Mouse (Mus musculus) forebrain, embryonic 14.5 days (tissue): ENCODE measurements at regions not wholly inside any gene's neighbourhood (a gene's known extent, or its start where the extent isn't known, plus 50 kb on each side); places are given as distances from the start of the nearest gene placed in this dataset.
A peak's percentile ranks its signal among the peaks of the same experiment; 100 is the strongest.

ENCODE experiments used
- ATAC-seq: fragments of 200-750 bp; cut with Nextera tagmentation; 2 replicates; pipeline ENCODE4 v1.8.0; 2017; ENCODE audit warnings: mild to moderate bottlenecking, moderate library complexity
- DNase-seq: peaks from one replicate; pipeline ENCODE4 v3.0.0-alpha.2; 2015; ENCODE audit warnings: low spot score
- H3K27ac ChIP-seq: fragments of 300-500 bp; sonication (generic); 2 replicates; pipeline ENCODE4 v1.5.1; 2014; ENCODE audit warnings: low read depth, mild to moderate bottlenecking, control low read depth, low read length, moderate library complexity
- H3K27me3 ChIP-seq: fragments of 300-500 bp; sonication (generic); replicated peaks from 2 replicates; pipeline ENCODE4 v1.6.1; 2014; ENCODE audit warnings: low read length, control low read depth, mixed read lengths; ENCODE audit not compliant: control insufficient read depth, insufficient read depth
- H3K36me3 ChIP-seq: fragments of 300-500 bp; sonication (generic); 2 replicates; pipeline ENCODE4 v1.6.1; 2014; ENCODE audit warnings: low read length, control low read depth; ENCODE audit not compliant: control insufficient read depth, insufficient read depth
- H3K4me1 ChIP-seq: fragments of 300-500 bp; sonication (generic); 2 replicates; pipeline ENCODE4 v1.6.1; 2014; ENCODE audit warnings: antibody characterized with exemption, low read length, control low read depth; ENCODE audit not compliant: control insufficient read depth, insufficient read depth
- H3K4me2 ChIP-seq: fragments of 300-500 bp; sonication (generic); 2 replicates; pipeline ENCODE4 v1.6.1; 2014; ENCODE audit warnings: mild to moderate bottlenecking, control low read depth, low read length
- H3K4me3 ChIP-seq: fragments of 300-500 bp; sonication (generic); 2 replicates; pipeline ENCODE4 v1.5.1; 2014; ENCODE audit warnings: low read depth, low read length, control low read depth
- H3K9ac ChIP-seq: fragments of 300-500 bp; sonication (generic); 2 replicates; pipeline ENCODE4 v1.6.1; 2014; ENCODE audit warnings: mild to moderate bottlenecking, low read length, control low read depth, moderate library complexity
- H3K9me3 ChIP-seq: fragments of 300-500 bp; sonication (generic); replicated peaks from 2 replicates; pipeline ENCODE4 v1.6.1; 2016; ENCODE audit warnings: low read length, control low read depth, mixed read lengths; ENCODE audit not compliant: control insufficient read depth
- WGBS: fragments of 180-500 bp; shearing (Covaris S2); extraction: QIAGEN DNeasy Blood & Tissue Kit; methylation state at CpG from one replicate; pipeline ENCODE4 v1.1.7; 2014; 5-methylcytosine and 5-hydroxymethylcytosine counted together

- DNase-seq, result peak; percentile 67
These were observed 577.3 kb upstream of the Arrdc4 start for GRCm38 (mm10) chr7:69326311-69326710.

GRCm38 (mm10) chr7:69277056-69277705, 528.1 kb upstream of the Arrdc4 start:
- H3K36me3 ChIP-seq, result no peaks in the 10 kb centered on the region
- DNase-seq (peak; percentile 55), ATAC-seq (peak; percentile 63; the same call in 1 of the 2 replicates)
- no peak overlapping the region; the same call in 1 of the 2 replicates for H3K27ac ChIP-seq
- no peak overlapping the region for H3K4me2 ChIP-seq
- H3K27me3 ChIP-seq, result no peaks in the 10 kb centered on the region
- no peak overlapping the region for H3K4me3 ChIP-seq
- 41% methylated on average over 4 of the region's 4 CpGs for WGBS
- no peak overlapping the region for H3K9ac ChIP-seq
- no peaks in the 10 kb centered on the region for H3K9me3 ChIP-seq
- no peaks in the 10 kb centered on the region for H3K4me1 ChIP-seq

More at GRCm38 (mm10) chr7:69326311-69326710, 577.3 kb upstream of the Arrdc4 start:
- no peaks in the 10 kb centered on the region for H3K9me3 ChIP-seq
- peak; percentile 46; the same call in 1 of the 2 replicates for ATAC-seq
- no peaks in the 10 kb centered on the region for H3K27me3 ChIP-seq
- no peak overlapping the region for H3K9ac ChIP-seq
- H3K4me3 ChIP-seq, result no peak overlapping the region
- no peak overlapping the region for H3K4me2 ChIP-seq
- WGBS, result 78% methylated on average over 2 of the region's 2 CpGs
- H3K27ac ChIP-seq, result no peak overlapping the region
- no peaks in the 10 kb centered on the region for H3K4me1 ChIP-seq
- no peaks in the 10 kb centered on the region for H3K36me3 ChIP-seq

GRCm38 (mm10) chr7:69276376-69277055, 527.5 kb upstream of the Arrdc4 start:
- peak; percentile 69; the same call in 1 of the 2 replicates for ATAC-seq
- Histone ChIP-seq H3K27ac (peak overlapping the region; percentile 45; the same call in 1 of the 2 replicates), H3K4me3 (no peak overlapping the region)

GRCm38 (mm10) chr7:69273670-69274069, 524.6 kb upstream of the Arrdc4 start:
- Histone ChIP-seq H3K4me3 (no peak overlapping the region), H3K36me3 (no peaks in the 10 kb centered on the region), H3K27ac (no peak overlapping the region), H3K9ac (no peak overlapping the region), H3K27me3 (no peaks in the 10 kb centered on the region), H3K9me3 (no peaks in the 10 kb centered on the region), H3K4me2 (no peak overlapping the region), H3K4me1 (no peaks in the 10 kb centered on the region)
- DNase-seq, result peak; percentile 52
- WGBS, result 73% methylated on average over 1 of the region's 1 CpGs
- peak; percentile 66 for ATAC-seq

More at GRCm38 (mm10) chr7:69276376-69277055, 527.5 kb upstream of the Arrdc4 start:
- Histone ChIP-seq H3K4me2 (no peak overlapping the region), H3K27me3 (no peaks in the 10 kb centered on the region), H3K4me1 (no peaks in the 10 kb centered on the region), H3K9me3 (no peaks in the 10 kb centered on the region), H3K9ac (no peak overlapping the region), H3K36me3 (no peaks in the 10 kb centered on the region)
- WGBS, result 62% methylated on average over 5 of the region's 5 CpGs
- peak; percentile 77 for DNase-seq

- Histone ChIP-seq H3K27me3 (no peaks in the 10 kb centered on the region), H3K36me3 (no peaks in the 10 kb centered on the region), H3K4me1 (no peaks in the 10 kb centered on the region), H3K4me2 (no peak overlapping the region), H3K9me3 (no peaks in the 10 kb centered on the region), H3K4me3 (no peak overlapping the region), H3K27ac (no peak overlapping the region), H3K9ac (no peak overlapping the region)
- ATAC-seq (no peak), DNase-seq (no peak)
- 73% methylated on average over 2 of the region's 2 CpGs for WGBS
These were observed 495.5 kb upstream of the Arrdc4 start for GRCm38 (mm10) chr7:69244519-69244918.

- Histone ChIP-seq H3K36me3 (no peaks in the 10 kb centered on the region), H3K4me3 (no peak overlapping the region), H3K4me2 (no peak overlapping the region), H3K9me3 (no peaks in the 10 kb centered on the region), H3K9ac (no peak overlapping the region), H3K4me1 (no peaks in the 10 kb centered on the region), H3K27ac (no peak overlapping the region), H3K27me3 (no peaks in the 10 kb centered on the region)
- no peak for ATAC-seq
- DNase-seq, result no peak
- 81% methylated on average over 2 of the region's 2 CpGs for WGBS
These were observed 484.3 kb upstream of the Arrdc4 start for GRCm38 (mm10) chr7:69233296-69233695.

- no peak overlapping the region for H3K9ac ChIP-seq
- no peak overlapping the region for H3K4me2 ChIP-seq
- DNase-seq, result peak; percentile 93
- H3K9me3 ChIP-seq, result no peaks in the 10 kb centered on the region
- 0 out of 2 replicates have a peak overlapping the region, but pooled peaks have one; percentile 63 for H3K27ac ChIP-seq
- H3K36me3 ChIP-seq, result no peaks in the 10 kb centered on the region
- peak; percentile 99 for ATAC-seq
- WGBS, result 15% methylated on average over 6 of the region's 6 CpGs
- no peaks in the 10 kb centered on the region for H3K27me3 ChIP-seq
- peaks cover 7% of the 10 kb centered on the region for H3K4me1 ChIP-seq
- H3K4me3 ChIP-seq, result no peak overlapping the region
These were observed 468.8 kb upstream of the Arrdc4 start for GRCm38 (mm10) chr7:69217871-69218270.
